Mouse (Mus musculus) right cerebral cortex, postnatal 14 days (tissue): Measurements from ENCODE around the gene Mettl3.
A peak's percentile ranks its signal among the peaks of the same experiment; 100 is the strongest.
"Not testable (repeated sequence)": the region's sequence is repeated elsewhere in the genome, so short reads cannot be mapped to it uniquely, and the experiment has no call there.

Experiments
- DNase-seq: peaks from one replicate; pipeline ENCODE4 v3.0.0; 2022

Gene Mettl3

GRCm38 (mm10) chr14:52304644-52305271, at the start of gene Mettl3:
Gene Mettl3 (minus strand): TSS chr14:52305128.
- peak; percentile 89 for DNase-seq

DNA sequence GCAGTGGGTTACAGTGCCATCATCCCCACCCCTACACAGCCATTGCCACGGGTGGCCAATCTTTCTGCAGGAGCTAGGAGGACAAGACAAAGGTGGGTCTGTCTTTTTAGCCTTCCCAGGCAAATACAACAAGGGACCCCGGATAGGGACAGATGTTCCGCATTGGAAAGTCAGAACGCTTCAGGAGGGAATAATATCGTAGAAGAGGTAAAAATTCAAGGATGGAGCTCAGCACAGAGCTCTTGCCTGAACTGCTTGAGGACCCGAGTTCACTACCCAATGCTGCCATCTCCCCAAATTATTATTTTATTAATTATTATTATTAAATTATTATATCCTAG, 34.6 kb upstream of the Mettl3 start:
- no peak for DNase-seq

- DNase-seq, result peak; percentile 57
Observed at GRCm38 (mm10) chr14:52338751-52339511, 34.0 kb upstream of the Mettl3 start.

- DNase-seq, result no peak
Observed at GRCm38 (mm10) chr14:52332171-52332570, 27.2 kb upstream of the Mettl3 start.

GRCm38 (mm10) chr14:52331069-52331750, 26.3 kb upstream of the Mettl3 start:
- DNase-seq, result no peak

- DNase-seq, result no peak
Observed at GRCm38 (mm10) chr14:52327910-52328812, 23.2 kb upstream of the Mettl3 start, which contains the start of gene Sall2. Gene Sall2 (minus strand): TSS chr14:52328762.

GRCm38 (mm10) chr14:52327375-52327901, 22.5 kb upstream of the Mettl3 start:
- DNase-seq, result no peak

DNA sequence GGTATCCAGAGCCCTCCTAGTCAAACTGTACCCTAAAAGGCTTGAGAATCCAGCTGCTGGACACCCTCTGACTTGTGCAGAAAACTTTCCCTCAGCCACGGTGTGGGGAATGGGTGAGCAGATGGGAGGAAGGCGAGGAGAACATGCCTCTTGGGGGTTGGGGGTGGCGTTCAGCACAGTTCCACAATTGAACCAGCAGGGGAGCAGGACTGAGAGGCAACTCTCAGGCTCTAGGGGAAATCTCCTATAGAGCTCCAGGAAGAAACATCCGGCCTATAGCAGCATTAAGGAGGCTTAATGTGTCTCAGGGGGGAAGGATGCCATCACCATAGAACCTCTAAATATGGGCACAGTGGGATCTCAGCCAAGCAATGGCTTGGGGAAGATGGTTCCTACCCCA, 21.0 kb upstream of the Mettl3 start:
- no peak for DNase-seq

- DNase-seq, result no peak
Observed at GRCm38 (mm10) chr14:52319361-52319760, 14.4 kb upstream of the Mettl3 start.

DNA sequence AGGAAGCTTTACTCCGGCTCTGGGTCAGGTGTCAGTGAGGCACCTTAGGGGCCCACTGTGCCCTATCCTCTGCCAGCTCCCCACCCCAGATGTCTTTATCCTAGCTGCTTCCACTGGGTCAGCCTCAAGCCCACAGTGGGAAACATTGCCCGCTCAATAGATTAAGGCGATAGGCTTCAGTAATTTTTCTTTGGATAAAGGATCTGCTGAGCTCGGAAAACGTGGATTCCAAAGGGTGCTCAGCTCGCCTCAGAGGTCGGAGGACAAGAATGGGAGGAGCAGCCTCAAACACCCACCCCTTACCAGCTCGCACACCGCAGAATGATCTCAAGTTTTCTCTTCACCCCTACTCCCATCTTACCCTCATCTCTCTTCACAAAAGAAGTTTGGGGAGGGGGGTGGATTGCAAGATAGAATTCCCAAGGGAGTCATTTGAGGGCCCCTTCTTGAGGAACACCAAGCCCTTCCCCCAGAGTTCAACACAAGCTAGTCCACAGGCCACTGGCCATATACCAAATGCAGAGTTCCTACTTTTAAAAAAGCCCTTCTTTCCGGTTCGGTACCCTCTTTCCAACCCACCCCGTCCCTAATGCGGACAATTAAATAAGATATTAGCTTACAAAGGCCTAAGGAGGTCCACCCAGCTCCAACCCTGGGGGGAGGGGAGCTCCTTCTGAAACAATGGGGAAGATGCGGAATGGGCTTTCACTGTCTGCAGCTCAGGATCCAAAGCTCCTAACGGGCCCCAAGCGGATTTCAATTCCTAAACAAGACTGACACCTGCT, 11.7 kb upstream of the Mettl3 start:
- no peak for DNase-seq

GRCm38 (mm10) chr14:52315792-52316440, 11.0 kb upstream of the Mettl3 start:
- DNase-seq, result peak; percentile 78

DNA sequence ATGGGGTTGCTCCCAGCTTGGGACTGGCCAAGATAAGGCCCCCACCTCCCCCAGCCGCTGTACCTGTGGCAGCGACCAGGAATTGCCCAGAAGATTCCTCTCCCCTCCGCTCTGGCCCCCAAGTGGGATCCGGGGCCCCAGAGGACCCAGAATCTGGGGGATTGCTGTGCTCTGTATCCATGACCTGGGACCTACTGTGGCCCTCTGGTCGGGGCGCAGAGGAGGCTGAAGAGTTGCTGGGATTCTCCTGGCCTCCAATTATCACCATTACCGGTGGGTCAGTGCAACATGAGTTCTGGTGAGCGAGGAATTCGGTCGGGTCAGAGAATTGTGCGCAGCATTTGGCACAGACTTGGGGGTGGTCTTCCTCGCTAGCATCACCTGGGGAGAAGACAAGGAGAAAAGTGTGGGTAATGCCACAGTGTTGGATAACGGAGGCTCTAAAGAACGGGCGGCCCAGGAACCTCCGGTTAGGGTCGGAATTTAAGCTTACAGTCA, 10.4 kb upstream of the Mettl3 start:
- no peak for DNase-seq

DNA sequence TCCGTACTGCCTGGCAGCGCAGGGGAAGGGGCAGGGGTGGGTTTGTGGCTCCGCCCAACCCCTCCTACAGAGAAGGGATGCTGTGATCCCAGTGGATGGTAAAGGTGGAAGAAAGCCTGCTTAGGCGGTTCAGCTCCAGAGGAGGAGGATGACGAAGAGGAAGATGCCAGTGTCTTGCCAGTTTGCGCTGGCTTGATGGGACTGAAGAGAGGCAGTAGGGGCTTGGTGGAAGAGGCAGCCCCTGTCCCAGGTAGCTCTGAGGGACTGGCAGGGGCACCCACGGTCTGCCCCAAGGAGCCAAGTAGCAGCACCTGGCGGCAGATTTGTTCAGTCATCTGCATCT, 9.9 kb upstream of the Mettl3 start:
- no peak for DNase-seq

DNA sequence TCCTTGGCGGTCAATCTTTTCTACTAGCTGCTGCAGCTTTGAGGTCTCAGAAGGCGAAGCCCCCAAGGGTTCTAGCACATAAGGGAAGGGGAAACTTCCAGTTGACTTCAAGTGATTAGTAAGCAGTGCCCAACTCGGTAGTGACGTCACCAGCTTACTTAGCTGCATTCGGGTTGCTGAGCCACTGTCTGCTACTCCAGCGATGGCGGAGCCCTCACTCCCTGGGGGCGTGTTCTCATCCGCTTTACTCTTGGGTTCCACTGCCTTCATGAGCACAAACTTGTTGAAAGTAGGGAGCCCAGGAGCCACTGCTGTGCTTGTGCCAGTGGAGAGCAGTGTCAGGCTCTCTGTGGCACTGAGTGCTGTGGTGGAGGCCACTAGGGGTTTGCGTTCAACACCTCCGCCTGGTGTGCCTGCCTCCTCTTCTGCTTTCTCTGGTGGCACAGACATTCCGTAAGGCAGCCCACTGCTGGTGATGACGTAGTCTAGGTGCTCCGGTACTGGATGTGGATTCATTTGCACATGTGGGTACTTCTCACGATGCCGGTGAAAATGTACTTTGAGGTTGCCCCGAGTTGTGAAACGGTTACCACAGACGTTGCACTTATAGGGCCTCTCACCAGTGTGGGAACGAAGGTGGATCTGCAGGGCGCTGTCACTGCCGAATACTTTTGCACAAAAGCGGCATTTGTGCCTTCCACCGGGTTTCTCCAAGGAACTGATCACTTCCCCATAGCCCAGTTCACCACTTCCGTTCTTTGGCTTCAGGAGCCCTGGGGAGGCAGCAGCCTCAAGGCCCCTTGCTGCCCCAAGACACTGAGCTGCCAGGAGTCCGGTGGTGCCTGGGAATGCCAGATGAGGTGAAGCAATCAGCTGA, 9.2 kb upstream of the Mettl3 start:
- DNase-seq, result no peak

GRCm38 (mm10) chr14:52310906-52311305, 6.0 kb upstream of the Mettl3 start:
- no peak for DNase-seq

DNA sequence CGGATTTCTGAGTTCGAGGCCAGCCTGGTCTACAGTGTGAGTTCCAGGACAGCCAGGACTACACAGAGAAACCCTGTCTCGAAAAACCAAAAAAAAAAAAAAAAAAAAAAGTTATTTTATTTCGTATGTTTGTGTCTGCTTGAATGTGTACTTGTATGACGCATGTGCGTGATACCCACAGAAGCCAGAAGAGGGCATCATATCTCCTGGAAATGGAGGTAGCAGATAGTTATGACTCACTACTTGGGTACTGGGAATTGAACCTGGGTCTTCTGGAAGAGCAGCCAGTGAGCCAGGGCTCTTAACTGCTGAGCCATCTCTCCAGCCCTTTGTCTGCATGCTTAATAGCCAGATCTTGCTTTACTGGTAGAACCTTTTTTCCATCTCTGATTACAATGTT, 5.4 kb upstream of the Mettl3 start:
- DNase-seq, result not testable (repeated sequence)

DNA sequence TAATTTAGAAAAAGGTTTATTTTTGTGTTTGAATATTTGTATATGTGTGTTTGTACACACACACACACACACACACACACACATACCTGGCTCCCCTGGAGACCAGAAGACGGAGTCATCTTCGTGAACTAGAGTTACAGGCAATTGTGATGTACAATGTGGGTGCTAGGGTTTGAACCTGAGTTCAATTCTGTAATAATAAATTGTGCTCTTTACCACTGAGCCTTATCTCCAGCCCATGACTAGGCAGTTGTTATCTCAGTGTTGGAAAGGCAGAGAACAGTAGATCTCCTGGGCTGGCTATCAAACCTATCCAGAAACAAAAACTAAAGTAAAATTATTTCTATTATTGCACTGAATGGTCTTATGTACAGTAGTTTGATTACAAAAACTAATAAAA, 1.2 kb upstream of the Mettl3 start:
- DNase-seq, result no peak

- DNase-seq, result not testable (repeated sequence)
Observed at GRCm38 (mm10) chr14:52303517-52303916, 1.4 kb downstream of the Mettl3 start.

DNA sequence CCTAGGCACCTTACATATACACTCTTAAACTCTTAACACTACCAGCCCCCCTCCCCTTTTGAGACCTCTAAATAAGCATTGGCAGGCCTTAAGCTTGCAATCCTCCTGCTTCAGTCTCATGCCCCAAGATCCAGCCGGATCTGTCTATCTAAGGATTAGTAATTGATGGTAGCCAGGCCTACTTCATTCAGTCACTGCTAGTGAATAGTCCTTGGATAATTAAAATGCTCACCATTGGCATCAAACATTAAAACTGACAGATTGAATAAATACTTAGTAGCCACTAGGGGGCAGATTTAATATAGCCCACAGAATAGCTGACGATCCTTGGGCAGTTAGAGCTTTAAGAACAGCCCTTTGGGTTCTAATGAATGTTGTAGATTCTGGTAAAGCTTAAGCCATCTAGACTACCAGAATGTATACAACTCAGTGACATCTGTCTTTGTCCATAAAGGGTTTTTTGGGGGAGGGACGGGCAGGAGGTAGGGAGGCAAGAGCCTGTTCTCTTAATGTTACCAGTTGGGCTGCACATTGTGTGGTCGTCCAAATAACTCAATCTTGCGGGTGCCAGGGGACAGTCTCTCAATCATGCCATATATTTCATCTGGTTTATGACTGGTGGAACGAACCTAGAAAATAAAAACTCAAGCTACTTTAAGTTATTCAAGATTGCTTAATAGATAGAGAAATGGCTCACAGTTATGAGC, 9.2 kb downstream of the Mettl3 start:
- DNase-seq, result no peak

GRCm38 (mm10) chr14:52284191-52284590, 20.7 kb downstream of the Mettl3 start:
- no peak for DNase-seq
